Mouse (Mus musculus): ENCODE data around the gene Ppp1r26.

GRCm38 (mm10) chr2:28401647-28402046, 45.0 kb upstream of the Ppp1r26 start:
- TF ChIP-seq CTCF (IDR thresholded peaks at IDR 0.05; ENCODE audit: low read depth) (no peak), EP300 (optimal IDR thresholded peaks at IDR 0.05) (no peak)
